Mouse (Mus musculus): Measurements from ENCODE around the gene Fgd2. TPM values are rescaled to one million over a fixed set of nuclear protein-coding genes. Genes with fewer than 3 reads are reported as not detected.
"Not testable (repeated sequence)": the region's sequence is repeated elsewhere in the genome, so short reads cannot be mapped to it uniquely, and the experiment has no call there.

Fgd2 gene
- polyA plus RNA-seq, 1 experiment from 2014 or later: 12.9 TPM

DNA sequence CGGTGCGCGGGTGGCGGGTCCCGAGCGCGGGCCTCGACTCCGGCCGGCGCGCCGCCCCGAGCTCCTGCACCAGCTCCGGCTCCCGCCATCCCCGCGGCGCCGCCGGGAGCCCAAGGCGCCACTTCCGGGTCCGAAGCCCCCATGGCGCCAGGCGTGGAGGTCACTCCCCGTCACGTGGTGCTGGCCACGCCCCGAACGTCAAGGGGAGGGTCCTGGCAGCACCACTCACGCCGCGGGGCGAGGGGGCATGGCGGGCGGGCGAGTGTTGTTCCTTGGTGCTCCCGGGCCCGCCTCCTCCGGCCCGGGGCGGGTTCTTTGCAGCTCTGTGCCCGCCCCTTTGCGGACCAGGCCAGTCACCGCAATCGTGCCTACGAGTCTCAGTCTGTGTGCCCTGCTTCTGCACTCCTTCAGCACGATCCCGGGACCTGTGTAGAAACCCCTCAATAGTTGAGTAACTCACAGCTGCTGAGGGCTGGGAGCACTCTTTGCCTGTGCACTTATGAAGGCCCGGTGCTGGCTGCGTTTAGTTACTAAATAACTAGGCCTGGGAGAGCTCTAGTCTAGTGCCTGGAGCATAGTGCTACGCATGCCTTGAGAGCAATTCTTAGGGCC, 13.0 kb upstream of the Fgd2 start, which contains the start of gene Mtch1:
Mtch1 (minus strand) TSS at position 290 of the 612 bp plus-strand sequence.
- WGBS: 2% methylated on average over 47 of the region's 53 CpGs
- peaks cover 27% of the 10 kb centered on the region for H3K4me1 ChIP-seq
- H3K4me3 ChIP-seq: peak within 1 kb of the TSS; percentile 89
- H3K27ac ChIP-seq: peak within 1 kb of the TSS; percentile 92
- no peaks in the 10 kb centered on the region for H3K9me3 ChIP-seq
- ATAC-seq (ENCODE audit: insufficient number of reproducible peaks, insufficient read depth, low FRiP score, low TSS enrichment, low read depth): peak; percentile 92
- H3K9ac ChIP-seq: peak within 1 kb of the TSS; percentile 93
- peaks cover 22% of the 10 kb centered on the region for H3K36me3 ChIP-seq
- peak within 1 kb of the TSS; percentile 73 for H3K4me2 ChIP-seq
- H3K27me3 ChIP-seq: no peaks in the 10 kb centered on the region

DNA sequence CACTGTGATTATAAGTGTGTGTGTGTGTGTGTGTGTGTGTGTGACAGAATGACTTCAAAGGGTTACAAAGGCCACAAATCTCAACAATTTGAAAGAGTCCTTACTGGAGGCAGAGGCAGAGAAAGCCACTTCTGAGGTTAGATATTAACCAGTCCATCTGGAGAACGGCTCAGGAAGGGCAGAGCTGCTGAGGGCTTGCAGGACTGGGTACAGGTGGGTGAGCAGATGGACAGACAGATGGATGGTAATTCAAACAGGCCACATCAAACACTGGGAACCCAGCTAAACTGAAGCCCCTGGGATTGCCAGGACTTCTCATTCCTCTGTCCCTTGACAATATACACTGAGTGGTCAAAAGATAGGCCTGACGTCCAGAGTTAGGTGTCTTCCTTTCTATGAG, 11.7 kb upstream of the Fgd2 start:
- H3K9ac ChIP-seq: no peak overlapping the region
- peaks cover 25% of the 10 kb centered on the region for H3K4me1 ChIP-seq
- H3K36me3 ChIP-seq: peaks cover 10% of the 10 kb centered on the region
- ATAC-seq (ENCODE audit: insufficient number of reproducible peaks, insufficient read depth, low FRiP score, low TSS enrichment, low read depth): no peak
- no peak overlapping the region for H3K27ac ChIP-seq
- no peaks in the 10 kb centered on the region for H3K27me3 ChIP-seq
- 79% methylated on average over 2 of the region's 2 CpGs for WGBS
- H3K4me3 ChIP-seq: no peak overlapping the region
- H3K4me2 ChIP-seq: no peak overlapping the region
- H3K9me3 ChIP-seq: no peaks in the 10 kb centered on the region

- H3K9ac ChIP-seq; H3K27me3 ChIP-seq; H3K36me3 ChIP-seq; H3K27ac ChIP-seq; H3K9me3 ChIP-seq; ATAC-seq (ENCODE audit: insufficient number of reproducible peaks, insufficient read depth, low FRiP score, low TSS enrichment, low read depth); H3K4me2 ChIP-seq; H3K4me3 ChIP-seq: not testable (repeated sequence)
- 71% methylated on average over 5 of the region's 5 CpGs for WGBS
- H3K4me1 ChIP-seq: peaks cover 26% of the 10 kb centered on the region
Measured at GRCm38 (mm10) chr17:29351056-29351455, 9.7 kb upstream of the Fgd2 start.

DNA sequence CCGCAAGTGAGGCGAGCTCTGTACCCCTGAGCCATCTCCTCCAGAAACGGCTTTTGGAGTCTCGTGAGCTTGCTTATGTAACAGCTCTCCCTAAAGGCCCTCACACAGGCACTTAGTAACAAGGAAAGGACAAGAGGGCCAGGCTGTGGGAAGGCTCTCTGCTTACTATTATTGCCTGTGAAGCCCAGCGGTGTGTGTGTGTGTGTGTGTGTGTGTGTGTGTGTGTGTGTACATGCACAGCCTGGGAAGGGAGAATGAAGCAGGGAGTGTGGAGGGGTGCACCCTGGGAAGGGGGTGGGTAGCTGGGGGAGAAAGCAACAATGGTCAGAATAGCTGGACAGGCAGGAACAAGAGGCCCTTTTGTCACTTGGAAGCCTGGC, 5.3 kb upstream of the Fgd2 start:
- no peaks in the 10 kb centered on the region for H3K27me3 ChIP-seq
- H3K4me1 ChIP-seq: peaks cover 23% of the 10 kb centered on the region
- WGBS: 52% methylated on average over 5 of the region's 5 CpGs
- H3K4me3 ChIP-seq: no peak overlapping the region
- H3K36me3 ChIP-seq: no peaks in the 10 kb centered on the region
- H3K27ac ChIP-seq: peak overlapping the region; percentile 78
- H3K9ac ChIP-seq: peak overlapping the region; percentile 59
- no peaks in the 10 kb centered on the region for H3K9me3 ChIP-seq
- H3K4me2 ChIP-seq: peak overlapping the region; percentile 62; the same call in 1 of the 2 replicates
- ATAC-seq (ENCODE audit: insufficient number of reproducible peaks, insufficient read depth, low FRiP score, low TSS enrichment, low read depth): no peak

DNA sequence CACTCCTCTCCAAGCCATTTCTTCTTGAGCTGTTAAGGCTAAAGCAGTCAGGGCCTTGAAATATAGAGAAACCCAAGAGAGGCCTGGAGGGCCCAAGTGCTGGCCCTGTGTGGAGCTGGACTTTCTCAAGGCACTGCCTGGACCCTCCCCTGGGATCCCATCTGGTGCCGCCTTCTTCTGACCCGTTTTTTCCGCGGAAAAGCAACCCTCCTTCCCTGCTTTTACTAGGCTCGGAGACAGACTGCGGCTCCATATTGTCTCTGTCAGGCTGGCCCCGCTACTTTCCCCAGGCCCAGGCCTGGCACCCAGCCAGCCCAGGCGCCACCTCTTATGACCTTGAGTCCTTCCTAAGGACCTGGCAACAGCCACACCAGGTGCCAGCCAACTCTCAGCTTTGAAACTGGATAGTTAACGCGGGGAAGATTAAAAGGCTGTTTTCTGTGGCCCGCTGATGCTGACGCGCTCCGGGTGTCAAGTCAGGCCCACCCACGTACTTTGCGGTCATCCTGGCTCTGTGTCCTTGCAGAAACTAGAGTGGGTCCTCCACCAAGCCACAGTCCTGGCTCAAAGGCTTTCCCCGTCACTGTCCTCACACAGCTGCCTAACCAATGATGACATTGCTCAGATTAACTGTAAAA, 4.8 kb upstream of the Fgd2 start:
- 28% methylated on average over 17 of the region's 17 CpGs for WGBS
- peak overlapping the region; percentile 59 for H3K9ac ChIP-seq
- ATAC-seq (ENCODE audit: insufficient number of reproducible peaks, insufficient read depth, low FRiP score, low TSS enrichment, low read depth): peak; percentile 38; the same call in 1 of the 2 replicates

GRCm38 (mm10) chr17:29356479-29356856, 4.2 kb upstream of the Fgd2 start:
- 3% methylated on average over 11 of the region's 11 CpGs for WGBS
- Histone ChIP-seq H3K9ac (peak overlapping the region; percentile 59), H3K4me1 (peaks cover 23% of the 10 kb centered on the region)

More for the DNA sequence above, 4.8 kb upstream of the Fgd2 start:
- Histone ChIP-seq H3K36me3 (no peaks in the 10 kb centered on the region), H3K9me3 (no peaks in the 10 kb centered on the region), H3K4me2 (peak overlapping the region; percentile 62), H3K4me1 (peaks cover 23% of the 10 kb centered on the region), H3K27ac (peak overlapping the region; percentile 78), H3K27me3 (no peaks in the 10 kb centered on the region), H3K4me3 (peak overlapping the region; percentile 33)

GRCm38 (mm10) chr17:29356882-29357281, 3.8 kb upstream of the Fgd2 start:
- H3K4me3 ChIP-seq: peak overlapping the region; percentile 33
- no peaks in the 10 kb centered on the region for H3K9me3 ChIP-seq
- H3K27ac ChIP-seq: no peak overlapping the region
- WGBS: 7% methylated on average over 9 of the region's 9 CpGs
- no peaks in the 10 kb centered on the region for H3K36me3 ChIP-seq
- peak overlapping the region; percentile 59 for H3K9ac ChIP-seq
- peak overlapping the region; percentile 62 for H3K4me2 ChIP-seq
- no peaks in the 10 kb centered on the region for H3K27me3 ChIP-seq
- ATAC-seq (ENCODE audit: insufficient number of reproducible peaks, insufficient read depth, low FRiP score, low TSS enrichment, low read depth): no peak
- H3K4me1 ChIP-seq: peaks cover 23% of the 10 kb centered on the region

More at GRCm38 (mm10) chr17:29356479-29356856, 4.2 kb upstream of the Fgd2 start:
- peak overlapping the region; percentile 62 for H3K4me2 ChIP-seq
- H3K4me3 ChIP-seq: peak overlapping the region; percentile 33
- peak; percentile 70; the same call in 1 of the 2 replicates for ATAC-seq (ENCODE audit: insufficient number of reproducible peaks, insufficient read depth, low FRiP score, low TSS enrichment, low read depth)
- H3K27ac ChIP-seq: peak overlapping the region; percentile 78
- H3K27me3 ChIP-seq: no peaks in the 10 kb centered on the region
- H3K36me3 ChIP-seq: no peaks in the 10 kb centered on the region
- no peaks in the 10 kb centered on the region for H3K9me3 ChIP-seq

DNA sequence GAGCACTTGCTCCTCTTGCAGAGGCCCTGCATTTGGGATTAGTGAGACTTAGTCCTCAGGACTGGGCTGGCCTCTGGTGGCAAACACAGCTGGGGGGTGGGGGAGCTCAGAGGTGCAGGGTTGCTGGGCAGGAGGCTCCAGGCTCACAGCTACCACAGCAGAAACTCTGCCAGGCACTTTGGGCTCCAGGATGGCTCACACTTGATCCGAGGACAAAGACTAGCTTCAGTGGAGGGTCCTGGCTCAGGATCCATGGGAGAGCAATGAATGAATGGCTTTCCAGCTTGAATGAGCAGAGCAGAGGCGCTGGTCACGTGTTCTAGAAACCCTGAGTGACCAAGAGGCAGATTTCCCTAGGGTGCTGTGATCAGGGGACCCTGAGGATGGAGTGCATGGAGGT, 1.8 kb upstream of the Fgd2 start:
- Histone ChIP-seq H3K36me3 (no peaks in the 10 kb centered on the region), H3K27me3 (no peaks in the 10 kb centered on the region), H3K4me2 (no peak overlapping the region), H3K27ac (no peak overlapping the region), H3K4me3 (no peak overlapping the region), H3K9me3 (no peaks in the 10 kb centered on the region), H3K4me1 (peaks cover 23% of the 10 kb centered on the region), H3K9ac (no peak overlapping the region)
- 52% methylated on average over 3 of the region's 3 CpGs for WGBS
- no peak for ATAC-seq (ENCODE audit: insufficient number of reproducible peaks, insufficient read depth, low FRiP score, low TSS enrichment, low read depth)

- Histone ChIP-seq H3K4me1 (peaks cover 2% of the 10 kb centered on the region; the same call in 1 of the 2 replicates), H3K9me3 (no peaks in the 10 kb centered on the region), H3K9ac (no peak overlapping the region), H3K4me2 (no peak overlapping the region), H3K4me3 (no peak overlapping the region), H3K36me3 (no peaks in the 10 kb centered on the region), H3K27me3 (no peaks in the 10 kb centered on the region), H3K27ac (no peak overlapping the region)
- ATAC-seq (ENCODE audit: insufficient number of reproducible peaks, insufficient read depth, low FRiP score, low TSS enrichment, low read depth): no peak
- 45% methylated on average over 8 of the region's 8 CpGs for whole genome bisulfite sequencing
Measured at GRCm38 (mm10) chr17:29361982-29362691, 1.4 kb downstream of the Fgd2 start.

GRCm38 (mm10) chr17:29363109-29363508, 2.4 kb downstream of the Fgd2 start:
- no peak overlapping the region for H3K27ac ChIP-seq
- H3K9ac ChIP-seq: no peak overlapping the region
- H3K36me3 ChIP-seq: no peaks in the 10 kb centered on the region
- no peak overlapping the region for H3K4me2 ChIP-seq
- H3K4me3 ChIP-seq: no peak overlapping the region
- H3K27me3 ChIP-seq: peaks cover 6% of the 10 kb centered on the region; the same call in 1 of the 2 replicates
- H3K9me3 ChIP-seq: no peaks in the 10 kb centered on the region
- no peak for ATAC-seq (ENCODE audit: insufficient number of reproducible peaks, insufficient read depth, low FRiP score, low TSS enrichment, low read depth)
- H3K4me1 ChIP-seq: no peaks in the 10 kb centered on the region
- WGBS: 81% methylated on average over 8 of the region's 8 CpGs

GRCm38 (mm10) chr17:29365105-29365621, 4.4 kb downstream of the Fgd2 start:
- 83% methylated on average over 13 of the region's 13 CpGs for WGBS
- H3K9ac ChIP-seq: no peak overlapping the region

More at GRCm38 (mm10) chr17:29365105-29365621, 4.4 kb downstream of the Fgd2 start:
- peaks cover 6% of the 10 kb centered on the region; the same call in 1 of the 2 replicates for H3K27me3 ChIP-seq
- no peaks in the 10 kb centered on the region for H3K9me3 ChIP-seq
- no peak for ATAC-seq (ENCODE audit: insufficient number of reproducible peaks, insufficient read depth, low FRiP score, low TSS enrichment, low read depth)
- H3K4me1 ChIP-seq: peaks cover 10% of the 10 kb centered on the region; the same call in 1 of the 2 replicates
- no peaks in the 10 kb centered on the region for H3K36me3 ChIP-seq
- no peak overlapping the region for H3K4me2 ChIP-seq
- H3K4me3 ChIP-seq: no peak overlapping the region
- H3K27ac ChIP-seq: no peak overlapping the region

Measured in embryonic facial prominence, embryonic 13.5 days (tissue).